Mouse (Mus musculus) heart, postnatal 10 days (tissue): ENCODE measurements around the gene Pon1. TPM values are rescaled to one million over a fixed set of nuclear protein-coding genes. Genes with fewer than 3 reads are reported as not detected.

Experiments used
- DNase-seq, 2 experiments: peaks; one replicate each; pipeline ENCODE4 v3.0.0; 2021
- intact Hi-C: fragments of 180-260 bp; cut with DNase I; formaldehyde crosslinking; loops from one replicate; pipeline ENCODE4 v1.15.1; 2025
- total RNA-seq, 2 experiments: library from RNA; stranded (reverse); gene quantifications; 2 replicates each; pipeline ENCODE4 v1.2.3; 2021

The Pon1 gene
- total RNA-seq, 2 experiments from 2014 or later = 0.32 TPM; not detected in 1

- intact Hi-C loops = no loop called here
- DNase-seq = no peak
These were observed 54.7 kb downstream of the Pon1 start for GRCm38 (mm10) chr6:5138875-5139631.

- no peak for DNase-seq
- intact Hi-C loops = no loop called here
These were observed 57.7 kb downstream of the Pon1 start for GRCm38 (mm10) chr6:5136046-5136445.

- intact Hi-C loops = no loop called here
- no peak for DNase-seq
These were observed 58.8 kb downstream of the Pon1 start for GRCm38 (mm10) chr6:5134986-5135385.

GRCm38 (mm10) chr6:5129364-5130093, 64.2 kb downstream of the Pon1 start:
- intact Hi-C loops = no loop called here
- DNase-seq = no peak

- DNase-seq = no peak
- intact Hi-C loops = no loop called here
These were observed 73.5 kb downstream of the Pon1 start for GRCm38 (mm10) chr6:5120229-5120628.

GRCm38 (mm10) chr6:5119181-5119910, 74.4 kb downstream of the Pon1 start:
- intact Hi-C loops = no loop called here
- DNase-seq = no peak

Other genes starting within 250 kb of the Pon1 start
- 10 to 100 TPM; 26.1 to 28.3 TPM for gene Pon3, start 62.3 kb upstream of the Pon1 start, total RNA-seq
- gene Pon2, start 104.5 kb upstream of the Pon1 start, total RNA-seq = 10 to 100 TPM; 26.7 to 27.3 TPM
- gene Asb4, start 189.4 kb upstream of the Pon1 start, total RNA-seq = 10 to 100 TPM in 1 of 2 experiments, 1 to 10 TPM in 1; 6.5 to 11.9 TPM